Mouse (Mus musculus): ENCODE results near the gene Otud6a.
A peak's percentile ranks its signal among the peaks of the same experiment; 100 is the strongest.
"Not testable (repeated sequence)": the region's sequence is repeated elsewhere in the genome, so short reads cannot be mapped to it uniquely, and the experiment has no call there.

Otud6a gene

DNA sequence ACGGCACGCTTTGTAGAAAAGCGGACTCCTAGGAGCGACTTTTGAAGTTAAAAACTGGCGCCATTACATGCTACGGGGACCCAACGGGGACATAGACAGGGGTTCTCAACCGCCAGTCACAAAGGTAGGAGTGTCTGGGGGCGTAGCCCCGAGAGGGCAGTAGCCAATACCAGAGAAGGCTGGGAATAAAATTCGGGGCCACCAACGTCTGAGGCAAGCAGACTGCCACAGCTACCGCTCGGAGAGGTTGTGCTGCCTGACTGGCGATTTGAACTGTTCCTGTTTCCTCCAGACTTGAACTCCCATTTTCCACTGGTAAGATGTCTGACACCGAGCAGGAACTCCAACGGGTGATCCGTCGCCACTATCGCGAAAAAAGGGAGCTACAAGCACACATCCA, at the start of gene Otud6a:
TSS of gene Otud6a (plus strand) at position 321 of the 400 bp plus-strand sequence.
- DNase-seq (ENCODE audit: low spot score in 2 of 2): no peak

DNA sequence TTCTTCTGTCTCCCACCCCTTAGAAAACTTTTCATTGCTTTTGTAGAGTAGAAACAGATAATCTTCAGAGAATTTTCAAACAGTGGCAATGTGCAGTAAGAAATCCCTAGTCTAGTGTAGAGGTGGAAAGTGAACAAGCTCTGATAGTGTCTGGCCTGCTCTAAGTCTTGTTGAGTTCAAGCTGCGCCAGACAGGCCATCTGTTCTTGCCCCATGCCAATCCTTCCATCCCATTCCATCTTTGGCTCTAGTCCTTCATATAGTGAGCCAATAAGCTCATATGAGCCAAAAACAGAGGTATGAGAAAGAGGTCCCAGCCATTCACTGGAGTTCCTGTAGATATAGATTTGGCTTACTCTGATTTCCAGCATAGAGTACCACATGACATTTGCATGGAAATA, 38.9 kb upstream of the Otud6a start:
- no peak for DNase-seq (ENCODE audit: low spot score in 2 of 2)

DNA sequence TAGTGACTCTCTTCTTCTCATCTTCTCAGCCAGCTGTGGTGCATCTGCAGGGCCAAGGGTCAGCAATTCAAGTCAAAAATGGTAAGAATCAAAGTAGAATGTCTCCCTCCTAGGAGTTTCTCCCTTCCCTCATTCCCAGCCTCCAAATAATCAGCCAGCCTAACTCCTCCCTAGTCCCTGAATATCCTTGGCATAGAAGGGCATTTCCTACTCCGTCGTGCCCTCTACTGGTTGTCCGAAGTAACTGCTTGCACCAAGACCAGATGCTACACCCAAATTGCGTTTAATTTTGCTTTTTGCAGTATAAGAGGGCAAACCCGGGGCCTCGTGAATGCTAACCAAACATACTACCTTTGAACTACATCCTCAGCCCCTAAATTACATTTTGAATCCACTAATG, 36.5 kb upstream of the Otud6a start:
- DNase-seq (ENCODE audit: low spot score in 2 of 2): peak in 1 of 2 experiments; percentile 5

DNA sequence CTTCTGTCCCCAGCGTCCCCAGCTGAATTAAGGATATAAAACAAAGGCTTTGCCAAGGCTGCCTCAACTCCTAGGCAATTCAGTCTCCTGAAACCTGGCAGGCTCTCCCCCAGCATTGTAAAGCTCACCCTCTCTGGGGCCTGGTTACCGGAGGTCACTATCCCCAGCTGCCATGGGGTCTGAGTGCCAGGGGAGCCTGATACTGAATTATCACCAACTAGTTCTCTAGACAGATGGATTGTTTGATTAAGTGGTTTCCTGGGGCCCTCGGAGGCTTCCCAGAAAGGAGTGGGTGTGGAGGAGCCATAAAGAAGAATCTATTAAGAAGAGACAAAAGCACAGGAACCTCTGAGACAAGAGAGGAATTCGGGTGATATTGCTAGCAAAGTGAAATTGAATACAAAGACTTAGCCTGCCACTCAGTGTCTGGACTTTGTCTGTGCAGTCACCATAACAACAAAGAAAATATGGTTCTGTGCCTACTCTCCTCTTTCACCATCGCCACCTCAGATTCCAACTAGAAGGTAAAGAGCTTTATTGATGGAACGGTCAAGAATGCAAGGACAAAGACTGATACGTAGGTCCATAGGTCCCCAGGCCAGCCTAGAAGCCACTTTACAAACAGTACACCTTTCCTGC, 34.5 kb upstream of the Otud6a start:
- no peak for DNase-seq (ENCODE audit: low spot score in 2 of 2)

DNA sequence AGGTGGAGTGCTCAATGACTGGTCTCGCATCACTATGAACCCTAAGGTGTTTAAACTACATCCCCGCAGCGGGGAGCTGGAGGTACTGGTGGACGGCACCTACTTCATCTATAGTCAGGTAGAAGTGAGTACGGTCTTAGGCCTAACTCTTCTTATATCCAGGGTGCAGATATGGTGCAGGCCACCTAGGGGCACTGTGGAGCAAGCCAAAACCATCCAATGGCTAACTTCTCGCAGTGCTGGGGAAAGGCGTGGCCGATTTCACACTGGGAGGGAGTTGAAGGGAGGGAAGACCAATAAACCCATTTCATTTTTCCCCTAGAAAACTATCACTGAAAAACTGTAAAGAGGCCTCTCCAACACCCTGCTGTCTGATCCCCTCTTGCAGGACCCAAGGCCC, 33.8 kb upstream of the Otud6a start:
- DNase-seq (ENCODE audit: low spot score in 2 of 2): peak in 1 of 2 experiments; percentile 3

DNA sequence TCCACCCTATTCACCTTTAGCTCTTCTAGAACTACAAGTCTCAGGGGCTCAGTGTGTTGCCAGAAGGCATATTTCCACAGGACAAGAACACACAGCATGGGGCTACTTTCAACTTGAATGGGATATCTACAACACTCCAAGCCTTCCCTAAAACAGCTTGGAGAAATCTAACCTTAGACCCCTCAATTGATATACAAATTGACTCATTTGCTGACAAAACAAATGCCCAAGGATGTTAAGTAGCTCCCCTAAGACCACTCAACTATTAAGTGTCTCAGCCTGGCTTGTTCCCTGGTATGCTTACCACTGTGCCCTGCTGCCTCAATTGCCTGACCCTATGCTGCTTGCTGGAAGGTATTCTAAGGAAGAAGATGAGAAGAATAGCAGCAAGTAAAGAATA, 27.9 kb upstream of the Otud6a start:
- DNase-seq (ENCODE audit: low spot score in 2 of 2): no peak

DNA sequence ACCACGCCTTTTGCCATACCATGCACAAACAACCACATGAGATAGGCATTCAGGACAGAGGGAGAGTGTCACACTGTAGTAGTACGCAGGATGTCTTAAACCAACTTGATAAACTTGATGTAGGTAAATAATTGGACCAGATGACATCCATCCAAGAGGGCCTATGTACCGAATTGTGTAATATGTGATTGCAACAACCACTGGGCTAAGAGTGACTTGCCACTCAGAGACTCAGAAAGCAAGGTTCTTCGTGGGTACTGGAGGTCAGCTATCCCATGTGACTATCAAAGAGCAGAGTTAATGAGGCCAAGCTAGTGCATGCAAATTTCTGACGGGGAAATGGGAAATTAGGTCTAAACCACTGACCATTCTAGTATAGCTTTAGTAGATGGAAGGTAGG, 27.2 kb upstream of the Otud6a start:
- DNase-seq (ENCODE audit: low spot score in 2 of 2): no peak

DNA sequence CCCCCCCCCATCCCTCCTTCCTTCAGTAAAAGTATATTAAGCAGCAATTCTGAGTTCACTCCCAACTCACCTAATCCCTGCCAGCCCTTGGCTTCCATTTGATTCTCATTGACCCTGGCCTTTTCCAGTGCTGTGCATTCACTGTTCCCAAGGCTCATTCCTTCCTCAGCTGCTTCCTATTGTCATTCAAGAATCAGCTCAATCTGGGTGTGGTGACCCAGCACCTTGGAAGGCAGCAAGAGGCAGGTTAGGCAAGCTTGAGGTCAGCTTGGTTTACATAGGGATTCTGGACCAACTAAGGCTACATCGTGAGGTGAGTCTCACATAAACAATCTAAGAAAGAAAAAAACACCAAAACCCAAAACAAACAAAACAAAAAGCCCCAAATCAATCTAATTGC, 19.6 kb upstream of the Otud6a start:
- DNase-seq (ENCODE audit: low spot score in 2 of 2): no peak

DNA sequence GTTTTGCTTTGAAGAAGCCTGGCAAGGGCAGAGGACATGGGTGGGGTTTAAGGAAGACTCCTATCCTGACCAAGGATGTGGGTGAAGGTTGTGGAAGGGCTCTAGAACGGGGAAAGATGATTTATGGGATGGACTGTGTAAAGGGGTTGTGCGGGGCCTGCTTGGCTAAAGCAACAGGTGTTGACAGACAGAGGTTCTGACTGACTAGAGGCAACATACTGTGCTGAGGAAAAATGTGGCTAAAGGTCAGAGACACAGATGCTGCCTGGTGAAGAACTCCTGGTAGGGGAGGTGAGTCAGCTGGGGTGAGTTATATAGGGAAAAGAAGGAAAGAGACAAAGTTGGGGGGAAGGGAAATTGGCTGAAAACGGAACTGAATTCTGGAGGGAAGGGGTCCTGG, 3.5 kb downstream of the Otud6a start:
- no peak for DNase-seq (ENCODE audit: low spot score in 2 of 2)

DNA sequence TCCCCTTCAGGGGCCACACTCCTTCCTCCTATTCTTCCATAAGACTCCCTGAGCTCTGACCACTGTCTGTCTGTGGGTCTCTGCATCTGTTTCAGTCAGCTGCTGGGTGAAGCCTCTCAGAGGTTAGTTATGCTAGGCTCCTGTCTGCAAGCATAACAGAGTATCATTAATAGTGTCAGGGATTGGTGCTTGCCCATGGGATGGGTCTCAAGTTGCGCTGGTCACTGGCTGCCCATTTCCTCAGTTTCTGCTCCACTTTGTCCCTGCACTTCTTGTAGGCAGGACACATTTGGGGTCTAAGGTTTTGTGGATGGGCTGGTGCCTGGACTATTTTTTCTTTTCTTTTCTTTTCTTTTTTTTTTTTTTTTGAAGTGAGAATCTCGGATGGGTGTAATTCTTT, 13.8 kb downstream of the Otud6a start, which contains the start of gene Awat2:
TSS of gene Awat2 (minus strand) at position 101 of the 400 bp plus-strand sequence.
- not testable (repeated sequence) for DNase-seq (ENCODE audit: low spot score in 2 of 2)

DNA sequence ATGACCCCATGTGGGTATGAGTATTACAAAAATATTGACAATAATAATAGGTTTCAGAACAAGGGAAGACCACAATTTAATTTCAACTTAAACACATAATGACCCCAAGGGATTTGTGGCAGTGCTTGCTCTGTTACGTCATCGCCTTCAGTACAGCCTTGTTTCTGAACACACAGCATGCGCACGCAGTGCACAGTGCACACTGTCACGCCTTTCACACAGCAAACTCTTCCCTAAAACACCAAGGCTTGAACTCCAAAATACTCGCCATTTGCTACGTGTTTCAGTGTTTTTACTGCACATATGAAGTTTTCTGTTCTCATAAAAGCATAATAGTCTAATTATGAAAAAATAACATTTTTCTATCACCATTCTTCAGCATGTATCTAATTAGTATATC, 14.7 kb downstream of the Otud6a start:
- DNase-seq (ENCODE audit: low spot score in 2 of 2): no peak

DNA sequence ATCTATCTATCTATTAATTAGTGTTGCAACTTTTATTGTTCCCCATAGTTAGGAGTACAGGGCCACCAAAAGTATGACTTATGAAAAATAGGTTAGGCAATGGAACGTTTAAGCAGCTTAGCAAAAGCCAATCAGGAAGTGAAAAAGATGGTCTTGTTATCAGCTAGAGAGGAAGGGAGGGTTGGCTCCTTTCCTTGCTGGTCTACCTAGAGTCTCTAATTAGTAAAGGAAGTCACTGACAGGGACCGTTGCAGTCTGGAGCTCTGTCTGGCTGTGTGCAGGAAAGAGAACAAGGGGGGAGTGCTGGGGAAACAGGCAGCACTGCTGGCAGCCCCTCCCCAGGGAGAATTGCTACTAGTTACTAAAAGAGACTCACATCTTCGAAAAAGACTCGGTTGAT, 39.2 kb downstream of the Otud6a start:
- DNase-seq (ENCODE audit: low spot score in 2 of 2): no peak

DNA sequence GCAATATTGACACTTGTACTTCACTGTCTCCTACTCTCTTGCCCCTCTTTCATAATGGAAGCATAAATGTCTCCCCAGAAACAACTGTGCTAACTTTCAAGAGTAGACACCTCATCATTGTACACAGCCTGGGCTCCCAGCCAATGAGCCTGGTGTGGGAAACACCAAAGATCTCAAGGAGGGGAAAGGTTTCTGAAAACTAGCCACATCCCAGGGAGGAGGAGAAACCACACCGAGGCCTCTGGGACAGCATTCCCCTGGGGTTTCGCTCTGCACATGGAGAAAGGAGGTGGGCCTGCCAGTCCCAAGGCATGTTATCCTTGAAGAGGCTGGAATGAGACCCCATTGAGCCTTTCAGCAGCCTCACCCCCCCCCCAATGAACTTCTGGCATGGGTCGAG, 41.3 kb downstream of the Otud6a start:
- DNase-seq (ENCODE audit: low spot score in 2 of 2): no peak

DNA sequence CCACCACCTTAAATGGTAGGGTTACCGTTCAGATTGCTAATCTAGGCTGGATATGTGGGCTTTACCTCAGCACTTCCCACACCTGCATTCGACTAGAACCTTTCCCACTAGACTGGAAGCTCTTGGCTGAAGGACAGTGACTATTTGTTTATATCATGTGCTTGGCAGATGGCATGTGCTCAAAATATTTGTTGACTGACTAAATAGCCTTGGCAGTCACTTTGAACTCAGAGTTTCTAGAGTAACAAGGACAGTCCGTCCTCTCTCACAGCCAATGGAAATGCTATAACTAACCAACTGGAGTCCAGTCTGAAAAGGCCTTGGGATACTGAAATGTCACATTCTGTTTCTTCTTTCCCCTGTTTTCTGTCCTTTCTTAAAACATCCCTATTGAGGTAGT, 42.7 kb downstream of the Otud6a start:
- no peak for DNase-seq (ENCODE audit: low spot score in 2 of 2)

DNA sequence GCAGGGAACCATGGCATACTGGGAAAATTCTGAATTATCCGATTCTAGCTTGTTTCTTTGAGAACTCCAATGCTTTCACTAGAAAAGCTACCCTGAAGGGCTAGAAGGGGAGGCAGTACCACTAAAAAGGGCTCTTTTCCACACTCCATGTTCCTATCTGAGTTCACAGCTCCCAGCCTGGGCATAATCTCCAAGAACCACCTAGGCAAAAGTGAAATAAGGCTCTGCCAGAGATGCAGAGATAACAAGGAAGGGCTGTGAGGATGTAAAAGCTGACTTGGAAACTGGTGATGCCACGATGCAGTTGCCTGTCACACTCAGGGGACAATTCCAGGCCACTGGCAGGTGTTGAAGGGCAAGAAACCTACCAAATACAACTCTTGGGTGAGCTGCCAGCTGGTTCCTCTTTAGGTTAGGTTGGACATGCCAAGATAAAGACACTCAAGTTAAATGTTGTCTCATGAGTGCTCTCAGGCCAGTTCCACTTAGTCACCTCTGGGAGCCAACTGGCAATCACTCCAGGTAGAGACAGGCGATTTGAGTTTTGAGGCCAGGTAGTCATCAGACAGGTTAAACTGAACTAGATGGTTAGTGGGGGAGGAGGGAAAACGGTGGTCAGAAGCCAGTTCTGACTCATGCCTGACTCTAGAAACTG, 46.9 kb downstream of the Otud6a start:
- no peak for DNase-seq (ENCODE audit: low spot score in 2 of 2)
